13 mouse cellular contexts compared by ENCODE assay signal in the genomic region with DNA sequence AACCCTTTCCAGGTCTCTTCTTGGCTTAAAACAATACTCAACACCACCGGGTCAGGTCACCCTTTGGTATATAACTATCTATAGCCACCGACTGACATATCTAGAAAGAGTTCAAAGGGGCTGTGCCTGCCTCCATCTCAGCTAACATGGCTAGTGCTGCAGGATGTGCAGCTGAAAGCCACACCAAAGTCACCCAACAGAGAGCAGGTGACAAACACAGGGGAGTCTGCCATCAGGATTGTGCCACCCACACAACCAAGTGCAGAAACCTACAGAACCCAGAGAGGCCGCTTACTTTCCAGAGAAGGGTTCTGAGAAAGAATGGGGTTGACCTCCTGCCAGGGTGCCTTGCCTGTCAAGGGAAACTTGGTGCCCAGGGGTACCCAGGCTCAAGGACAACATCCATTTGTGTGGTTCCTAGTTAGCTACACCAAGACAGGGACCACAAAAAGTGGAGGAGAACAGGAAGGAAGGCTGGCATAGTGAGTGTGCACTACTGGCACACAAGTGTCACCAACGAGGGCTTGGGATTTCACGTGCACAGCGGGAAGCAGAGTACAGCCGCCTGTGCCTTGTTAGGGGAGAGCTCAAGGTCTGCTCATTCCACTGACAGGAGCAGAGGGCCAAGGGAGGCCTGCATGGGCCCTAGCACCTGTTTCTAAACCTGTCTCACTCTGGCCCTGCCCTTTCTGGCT. TPM values are rescaled to one million over a fixed set of nuclear protein-coding genes. Genes with fewer than 3 reads are reported as not detected.
DNase-seq lines count a peak whose midpoint lies in the region; ATAC-seq and TF ChIP-seq lines count a peak whose summit lies in the region.
"Had no signal": no experiment of that assay in that cellular context is flagged by ENCODE, and none has a peak within 500 bp of the region (broad histone marks: within the 10 kb centered on the region; RNA-seq: fewer than 3 reads in every experiment).

No protein-coding gene starts in this region.

- no peak for ATAC-seq in lung, embryonic 14.5 days (ENCODE audit: insufficient read depth)
- ATAC-seq in megakaryocyte progenitor cell, adult 5-6 weeks (replicated peaks; ENCODE audit: poor library complexity): 0 out of 2 replicates have a peak, but pooled peaks have one; percentile 2
- ATAC-seq: forebrain, embryonic 16.5 days; intestine, postnatal 0 days had no signal

- no peaks in the 10 kb centered on the region for H3K9me3 ChIP-seq in lung, embryonic 14.5 days (ENCODE audit: low read depth, low read length)
- no peaks in the 10 kb centered on the region for H3K9me3 ChIP-seq in erythroblast, embryonic 14.5 days (ENCODE audit: control insufficient read depth, low read length)
- H3K9me3 ChIP-seq in midbrain, embryonic 10.5 days (replicated peaks): no peaks in the 10 kb centered on the region
- H3K9me3 ChIP-seq: embryonic facial prominence, embryonic 12.5 days had no signal

- WGBS in lung, embryonic 14.5 days: 78% methylated on average over 7 of the region's 7 CpGs
- 76% methylated on average over 7 of the region's 7 CpGs for WGBS in lung, adult 2 months
- 89% methylated on average over 7 of the region's 7 CpGs for WGBS in midbrain, embryonic 10.5 days

- no peaks in the 10 kb centered on the region for H3K27me3 ChIP-seq in lung, embryonic 14.5 days (ENCODE audit: insufficient read depth, low read length)
- H3K27me3 ChIP-seq in erythroblast, embryonic 14.5 days (ENCODE audit: control insufficient read depth): no peaks in the 10 kb centered on the region
- no peaks in the 10 kb centered on the region for H3K27me3 ChIP-seq in midbrain, embryonic 10.5 days (ENCODE audit: low read depth, poor library complexity, severe bottlenecking)
- H3K27me3 ChIP-seq: embryonic facial prominence, embryonic 12.5 days had no signal

- no peak overlapping the region for H3K4me3 ChIP-seq in lung, embryonic 14.5 days (ENCODE audit: low read depth, low read length)
- H3K4me3 ChIP-seq in lung, adult 2 months (replicated peaks; ENCODE audit: extremely low read depth, low read depth, low read length): no peak overlapping the region
- H3K4me3 ChIP-seq in erythroblast, embryonic 14.5 days (replicated peaks): peak overlapping the region; percentile 70
- H3K4me3 ChIP-seq in midbrain, embryonic 10.5 days: no peak overlapping the region
- H3K4me3 ChIP-seq: embryonic facial prominence, embryonic 12.5 days had no signal

- TF ChIP-seq CTCF in lung, embryonic 14.5 days (IDR thresholded peaks at IDR 0.05; ENCODE audit: low read depth): no peak
- TF ChIP-seq CTCF in lung, adult 2 months (IDR thresholded peaks at IDR 0.05; ENCODE audit: insufficient read depth, low read length): no peak

- peaks cover 36% of the 10 kb centered on the region for H3K36me3 ChIP-seq in lung, embryonic 14.5 days (ENCODE audit: insufficient read depth)
- H3K36me3 ChIP-seq in erythroblast, embryonic 14.5 days (ENCODE audit: control insufficient read depth): peaks cover 99% of the 10 kb centered on the region
- peaks cover 94% of the 10 kb centered on the region for H3K36me3 ChIP-seq in midbrain, embryonic 10.5 days

- peak overlapping the region; percentile 3; the same call in 1 of the 2 replicates for H3K4me2 ChIP-seq in lung, embryonic 14.5 days
- H3K4me2 ChIP-seq: embryonic facial prominence, embryonic 12.5 days had no signal

- intact Hi-C loops in heart, postnatal 10 days (cut with DNase I): no loop called here

- DNase-seq in lung, embryonic 14.5 days: no peak
- no peak for DNase-seq in lung, adult 2 months
- no peak for DNase-seq in midbrain, embryonic 10.5 days (ENCODE audit: low spot score)
- no peak for DNase-seq in embryo, embryonic 11 days
- no peak for DNase-seq in heart, postnatal 10 days
- DNase-seq: cerebellum, adult 9-11 months; heart, postnatal 4 days; lung, postnatal 10 days had no signal

- H3K9ac ChIP-seq in lung, embryonic 14.5 days: no peak overlapping the region
- H3K9ac ChIP-seq: embryonic facial prominence, embryonic 12.5 days had no signal

- no peak overlapping the region for H3K27ac ChIP-seq in lung, embryonic 14.5 days (ENCODE audit: low read depth)
- no peak overlapping the region for H3K27ac ChIP-seq in midbrain, embryonic 10.5 days (replicated peaks)
- H3K27ac ChIP-seq: embryonic facial prominence, embryonic 12.5 days had no signal

- no peak for TF ChIP-seq POLR2A in lung, adult 2 months (IDR thresholded peaks at IDR 0.05; ENCODE audit: borderline replicate concordance, extremely low read depth, low read depth, low read length)

- H3K4me1 ChIP-seq in lung, embryonic 14.5 days (ENCODE audit: insufficient read depth): 0 out of 2 replicates have a peak, but pooled peaks cover 3% of the 10 kb centered on the region
- H3K4me1 ChIP-seq in lung, adult 2 months (ENCODE audit: control insufficient read depth, insufficient read depth, low read length): peaks cover 25% of the 10 kb centered on the region
- peaks cover 97% of the 10 kb centered on the region for H3K4me1 ChIP-seq in erythroblast, embryonic 14.5 days (ENCODE audit: control insufficient read depth)
- no peaks in the 10 kb centered on the region for H3K4me1 ChIP-seq in midbrain, embryonic 10.5 days

RNA-seq across cellular contexts. Expression of gene Fam53b, which starts 40.5 kb away (rescaled TPM):
- polyA plus RNA-seq in lung, embryonic 14.5 days (2014; fragmentation: Nextera tagmentation; extraction: Ambion mirVana): 31.2 and 32.4 TPM in 2 replicates
- 79.4 and 80.3 TPM in 2 replicates for polyA plus RNA-seq in lung, adult 2 months (2012; rRNA removed)
- polyA plus RNA-seq in erythroblast, embryonic 14.5 days (2012): 21.4 and 23.3 TPM in 2 replicates
- 16.0 and 21.5 TPM in 2 replicates for total RNA-seq in megakaryocyte progenitor cell, adult 5-6 weeks (2015)
- 12.2 and 15.9 TPM in 2 replicates for total RNA-seq in megakaryocyte progenitor cell, adult 5-6 weeks (2017)
- 23.1 and 25.0 TPM in 2 replicates for polyA plus RNA-seq in midbrain, embryonic 10.5 days (2016; fragmentation: Nextera tagmentation; extraction: Ambion mirVana)
- 10 to 100 TPM; 35.5 to 46.0 TPM for total RNA-seq in heart, postnatal 10 days (2021)
